Mouse (Mus musculus) myocyte (in vitro differentiated cells): ENCODE measurements around the gene Drc7.

Experiments used
- E2F4 ChIP-seq: IDR thresholded peaks from one replicate; pipeline ENCODE4 v1.6.1; 2011; ENCODE audit warnings: mild to moderate bottlenecking, control low read depth, moderate library complexity; ENCODE audit not compliant: insufficient read depth
- POLR2A ChIP-seq: IDR thresholded peaks from one replicate; pipeline ENCODE4 v1.6.1; 2011; ENCODE audit warnings: low read depth, mild to moderate bottlenecking, control low read depth, moderate library complexity; ENCODE audit not compliant: insufficient read length

- no peak for TF ChIP-seq POLR2A
- no peak for TF ChIP-seq E2F4
Measured at GRCm38 (mm10) chr8:95054438-95054837, 465 bp upstream of the Drc7 start.
